Mouse (Mus musculus): ENCODE results near the gene G6pc.
"Not testable (repeated sequence)": the region's sequence is repeated elsewhere in the genome, so short reads cannot be mapped to it uniquely, and the experiment has no call there.

Gene G6pc

DNA sequence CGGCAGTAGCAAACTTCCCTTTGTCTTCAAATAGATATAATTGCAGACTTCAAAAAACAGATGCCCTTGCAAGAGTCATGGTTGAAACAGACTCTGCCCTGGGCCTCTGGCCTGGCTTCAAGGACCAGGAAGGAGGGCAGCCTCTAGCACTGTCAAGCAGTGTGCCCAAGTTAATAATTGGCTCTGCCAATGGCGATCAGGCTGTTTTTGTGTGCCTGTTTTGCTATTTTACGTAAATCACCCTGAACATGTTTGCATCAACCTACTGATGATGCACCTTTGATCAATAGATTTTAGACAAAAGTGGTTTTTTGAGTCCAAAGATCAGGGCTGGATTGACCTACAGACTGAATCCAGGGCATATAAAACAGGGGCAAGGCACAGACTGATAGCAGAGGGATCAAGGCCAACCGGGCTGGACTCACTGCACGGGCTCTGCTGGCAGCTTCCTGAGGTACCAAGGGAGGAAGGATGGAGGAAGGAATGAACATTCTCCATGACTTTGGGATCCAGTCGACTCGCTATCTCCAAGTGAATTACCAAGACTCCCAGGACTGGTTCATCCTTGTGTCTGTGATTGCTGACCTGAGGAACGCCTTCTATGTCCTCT is at the start of gene G6pc:
Gene G6pc, plus strand, starts transcription at position 236 of the 610 bp plus-strand sequence.
- no peak for DNase-seq

DNA sequence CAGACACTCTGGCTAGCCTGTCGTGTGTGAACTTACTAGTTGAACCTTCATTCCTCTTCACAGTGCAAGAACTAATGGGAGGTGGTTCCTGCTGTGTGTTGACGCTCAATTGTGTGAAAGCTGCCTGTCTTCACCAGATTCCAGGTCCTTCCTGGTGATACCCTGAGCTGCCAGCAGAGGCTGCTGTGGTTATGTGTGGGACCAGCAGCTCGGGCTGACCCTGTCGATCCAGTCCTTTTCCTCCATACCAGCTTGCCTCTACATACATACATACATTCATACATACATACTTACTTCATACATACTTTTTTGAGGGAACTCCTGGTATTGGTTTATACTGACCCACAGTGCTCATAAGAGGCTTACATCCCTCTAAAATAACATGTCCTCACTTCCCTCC is 43.8 kb upstream of the G6pc start:
- DNase-seq = peak; percentile 84

DNA sequence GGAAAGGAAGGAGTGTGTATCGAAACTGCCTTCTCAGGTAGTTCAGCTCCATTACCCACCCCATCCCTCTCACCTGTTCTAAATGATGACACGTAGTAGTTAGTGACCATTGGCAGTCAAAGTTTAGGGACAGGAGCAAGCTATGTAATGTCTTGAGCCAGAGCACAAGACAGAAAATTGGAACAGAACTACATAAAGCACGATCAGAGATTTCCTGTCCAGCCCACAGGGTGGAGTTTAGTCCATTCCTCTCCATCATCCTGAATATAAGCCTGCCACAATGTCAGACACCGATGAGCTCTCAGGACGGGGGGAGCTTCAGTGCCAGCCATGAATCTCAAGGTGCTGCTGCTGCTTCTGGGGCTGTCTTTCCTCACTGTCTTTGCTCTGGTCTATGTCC is 42.6 kb upstream of the G6pc start, which contains the start of gene Aoc2:
Gene Aoc2, plus strand, starts transcription at position 301 of the 400 bp plus-strand sequence.
- DNase-seq = no peak

DNA sequence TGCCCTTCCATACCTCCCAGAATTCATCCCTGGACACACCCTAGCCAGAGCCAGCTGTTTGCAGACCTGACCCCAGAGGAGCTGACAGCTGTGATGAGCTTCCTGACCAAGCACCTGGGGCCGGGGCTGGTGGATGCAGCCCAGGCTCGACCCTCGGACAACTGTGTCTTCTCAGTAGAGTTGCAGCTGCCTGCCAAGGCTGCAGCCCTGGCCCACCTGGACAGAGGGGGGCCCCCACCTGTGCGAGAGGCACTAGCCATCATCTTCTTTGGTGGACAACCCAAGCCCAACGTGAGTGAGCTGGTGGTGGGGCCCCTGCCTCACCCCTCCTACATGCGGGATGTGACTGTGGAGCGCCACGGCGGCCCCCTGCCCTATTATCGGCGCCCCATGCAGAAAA is 42.2 kb upstream of the G6pc start:
- not testable (repeated sequence) for DNase-seq

DNA sequence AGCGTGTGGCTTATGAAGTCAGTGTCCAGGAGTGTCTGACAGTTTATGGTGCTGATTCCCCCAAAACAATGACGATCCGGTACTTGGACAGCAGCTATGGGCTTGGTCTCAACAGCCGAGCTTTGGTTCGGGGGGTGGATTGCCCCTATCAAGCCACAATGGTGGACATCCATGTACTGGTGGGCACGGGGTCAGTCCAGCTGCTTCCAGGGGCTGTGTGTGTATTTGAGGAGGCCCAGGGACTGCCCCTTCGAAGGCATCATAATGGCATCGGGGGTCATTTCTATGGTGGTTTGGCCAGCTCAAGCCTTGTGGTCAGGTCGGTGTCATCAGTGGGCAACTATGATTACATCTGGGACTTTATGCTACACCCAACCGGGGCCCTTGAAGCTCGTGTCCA is 41.2 kb upstream of the G6pc start:
- DNase-seq = no peak

DNA sequence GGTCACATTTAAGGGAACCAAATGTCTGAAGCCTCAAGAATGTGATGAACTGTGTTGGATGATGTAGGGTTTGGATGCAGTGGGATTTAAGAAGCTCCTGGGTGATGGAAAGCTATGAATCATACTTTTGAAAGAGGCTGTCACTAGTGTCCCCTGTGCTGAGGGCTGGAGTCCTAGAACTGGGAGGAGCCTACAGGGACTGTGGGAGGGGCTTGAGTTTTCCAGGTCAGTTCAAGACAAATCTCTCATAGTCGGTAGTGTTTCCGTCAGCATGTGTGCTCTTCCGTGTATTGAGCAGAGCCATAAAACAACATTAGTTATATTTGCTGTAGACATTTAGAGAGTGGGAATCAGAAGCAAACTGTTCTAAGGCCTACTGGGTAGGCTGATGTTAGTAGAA is 40.0 kb upstream of the G6pc start:
- DNase-seq = no peak

DNA sequence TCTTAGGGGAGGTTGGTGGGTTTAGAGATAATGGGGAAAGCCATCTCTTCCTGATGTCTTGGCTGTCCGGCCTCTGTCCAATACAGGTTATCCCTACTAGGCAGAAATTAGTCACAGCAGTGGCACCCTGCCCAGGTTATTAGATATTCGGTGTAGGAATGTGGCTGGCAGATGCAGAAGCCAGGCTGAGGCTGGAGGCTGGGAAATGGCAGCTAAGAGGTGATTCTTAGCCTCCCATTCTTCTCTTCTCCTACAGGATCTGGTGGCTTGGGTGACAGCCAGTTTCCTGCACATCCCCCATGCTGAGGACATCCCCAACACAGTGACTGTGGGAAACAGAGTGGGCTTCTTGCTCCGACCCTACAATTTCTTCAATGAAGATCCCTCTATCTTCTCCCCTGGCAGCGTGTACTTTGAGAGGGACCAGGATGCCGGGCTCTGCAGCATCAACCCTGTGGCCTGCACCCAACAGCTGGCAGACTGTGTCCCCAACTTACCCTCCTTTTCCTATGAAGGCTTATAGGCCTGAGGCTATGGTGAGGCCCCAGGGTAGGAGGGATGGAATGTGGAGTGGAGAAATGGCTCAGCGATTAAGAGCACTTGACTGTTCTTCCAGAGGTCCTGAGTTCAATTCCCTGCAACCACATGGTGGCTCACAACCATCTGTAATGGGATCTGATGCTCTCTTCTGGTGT is 38.3 kb upstream of the G6pc start:
- peak; percentile 25 for DNase-seq

DNA sequence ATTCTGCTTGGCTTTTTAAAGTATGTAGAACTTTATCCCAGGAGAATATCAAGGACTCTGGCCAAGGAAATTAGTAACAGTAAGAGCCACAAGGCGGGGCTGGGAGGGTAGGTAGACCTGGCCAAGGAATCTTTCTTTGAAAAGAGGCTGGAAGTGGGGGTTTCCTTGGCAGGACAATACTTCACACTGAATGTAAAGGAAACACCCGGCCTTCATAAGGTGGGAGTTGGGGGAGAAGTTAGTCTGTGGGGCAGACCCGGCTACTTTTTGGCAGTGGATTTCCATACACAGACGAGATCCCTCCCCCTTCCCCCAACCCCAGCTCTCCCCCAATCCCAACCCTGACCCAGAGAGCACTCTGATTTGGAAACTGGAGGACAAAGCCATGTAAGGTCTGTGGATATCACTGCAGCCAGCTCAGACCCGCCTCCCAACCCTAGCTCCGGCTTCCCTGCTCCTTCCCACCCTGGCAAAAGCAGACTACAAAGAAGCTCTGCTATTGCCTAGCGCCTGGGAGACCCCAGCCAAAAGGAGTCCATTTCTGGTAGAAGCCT is 36.9 kb upstream of the G6pc start, which contains the start of gene Aoc3:
Gene Aoc3, plus strand, starts transcription at position 235 of the 554 bp plus-strand sequence.
- no peak for DNase-seq

DNA sequence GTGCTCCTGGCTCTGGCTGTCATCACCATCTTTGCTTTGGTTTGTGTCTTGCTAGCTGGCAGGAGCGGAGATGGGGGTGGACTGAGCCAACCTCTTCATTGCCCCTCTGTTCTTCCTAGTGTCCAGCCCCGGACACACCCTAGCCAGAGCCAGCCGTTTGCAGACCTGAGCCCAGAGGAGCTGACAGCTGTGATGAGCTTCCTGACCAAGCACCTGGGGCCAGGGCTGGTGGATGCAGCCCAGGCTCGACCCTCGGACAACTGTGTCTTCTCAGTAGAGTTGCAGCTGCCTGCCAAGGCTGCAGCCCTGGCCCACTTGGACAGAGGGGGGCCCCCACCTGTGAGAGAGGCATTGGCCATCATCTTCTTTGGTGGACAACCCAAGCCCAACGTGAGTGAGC is 36.4 kb upstream of the G6pc start:
- not testable (repeated sequence) for DNase-seq

DNA sequence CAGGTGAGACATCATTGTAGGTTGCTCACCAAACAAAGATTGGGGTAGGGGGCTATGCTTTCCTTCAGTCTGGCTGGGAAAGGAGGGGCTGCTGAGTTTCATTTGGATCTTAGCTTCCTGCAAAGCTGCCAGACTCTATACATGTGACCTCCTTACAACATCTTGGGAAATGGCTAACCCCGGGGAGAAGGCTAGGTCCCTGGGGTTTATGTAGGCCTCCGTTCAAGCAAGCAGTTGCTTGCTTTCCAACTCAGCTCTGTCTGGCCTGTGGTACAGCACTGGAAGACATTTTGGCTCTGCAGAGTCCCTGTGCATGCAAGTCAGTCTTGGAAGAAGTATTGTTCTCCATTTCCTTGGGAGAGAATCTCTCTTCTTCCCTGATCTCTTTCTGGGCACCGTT is 34.8 kb upstream of the G6pc start:
- DNase-seq = no peak

DNA sequence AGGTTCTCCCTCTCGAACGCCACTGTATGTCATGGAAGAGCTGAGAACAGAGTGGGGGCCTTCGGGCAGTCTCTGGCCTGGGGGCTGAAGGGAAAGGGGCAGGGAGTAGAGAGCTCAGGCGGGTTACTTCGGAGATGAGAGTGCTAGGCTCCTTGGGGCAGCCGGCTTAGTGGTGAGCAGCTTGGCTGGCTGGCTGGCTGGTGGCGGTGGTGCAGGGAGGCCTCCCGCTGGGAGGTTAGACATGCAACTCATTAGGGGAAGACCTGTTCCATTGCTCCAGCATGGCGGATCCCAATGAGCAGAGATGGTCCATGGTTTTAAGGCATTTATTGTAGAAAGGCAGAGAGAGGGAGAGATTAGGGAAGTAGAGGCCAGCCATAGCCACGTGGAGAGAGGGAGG is 33.3 kb upstream of the G6pc start:
- no peak for DNase-seq

DNA sequence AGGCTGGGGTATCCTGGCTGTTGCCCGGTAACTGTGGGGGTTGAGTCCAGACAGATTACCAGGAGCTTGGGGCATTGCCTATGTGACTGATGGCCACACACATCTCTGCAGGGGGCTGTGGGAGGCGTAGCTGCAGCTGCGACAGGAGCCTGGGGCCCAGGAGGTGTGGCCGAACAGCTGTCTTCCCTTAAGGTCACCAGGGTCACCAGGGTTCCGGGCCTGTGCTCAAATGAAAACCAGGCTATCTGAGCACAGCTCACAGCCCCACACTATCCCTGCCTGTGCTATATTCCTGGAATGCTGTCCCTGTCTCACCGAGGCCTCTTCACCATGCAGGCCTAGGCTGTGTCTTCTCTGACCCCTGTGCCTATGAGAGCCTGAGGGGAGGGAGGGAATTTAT is 32.8 kb upstream of the G6pc start:
- DNase-seq = no peak

DNA sequence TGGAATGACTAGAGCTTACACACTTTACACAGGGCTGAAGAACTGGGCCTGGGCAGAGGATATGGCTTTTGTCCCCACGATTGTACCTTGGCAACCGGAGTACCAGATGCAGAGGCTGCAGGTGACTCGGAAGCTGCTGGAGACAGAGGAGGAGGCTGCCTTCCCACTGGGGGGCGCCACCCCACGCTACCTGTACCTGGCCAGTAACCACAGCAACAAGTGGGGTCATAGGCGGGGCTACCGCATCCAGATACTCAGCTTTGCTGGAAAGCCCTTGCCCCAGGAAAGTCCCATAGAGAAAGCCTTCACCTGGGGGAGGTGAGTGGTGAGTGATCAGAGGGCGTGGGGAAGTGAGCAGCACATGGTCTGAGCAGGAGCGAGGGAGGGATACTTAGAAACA is 31.7 kb upstream of the G6pc start:
- DNase-seq = no peak

DNA sequence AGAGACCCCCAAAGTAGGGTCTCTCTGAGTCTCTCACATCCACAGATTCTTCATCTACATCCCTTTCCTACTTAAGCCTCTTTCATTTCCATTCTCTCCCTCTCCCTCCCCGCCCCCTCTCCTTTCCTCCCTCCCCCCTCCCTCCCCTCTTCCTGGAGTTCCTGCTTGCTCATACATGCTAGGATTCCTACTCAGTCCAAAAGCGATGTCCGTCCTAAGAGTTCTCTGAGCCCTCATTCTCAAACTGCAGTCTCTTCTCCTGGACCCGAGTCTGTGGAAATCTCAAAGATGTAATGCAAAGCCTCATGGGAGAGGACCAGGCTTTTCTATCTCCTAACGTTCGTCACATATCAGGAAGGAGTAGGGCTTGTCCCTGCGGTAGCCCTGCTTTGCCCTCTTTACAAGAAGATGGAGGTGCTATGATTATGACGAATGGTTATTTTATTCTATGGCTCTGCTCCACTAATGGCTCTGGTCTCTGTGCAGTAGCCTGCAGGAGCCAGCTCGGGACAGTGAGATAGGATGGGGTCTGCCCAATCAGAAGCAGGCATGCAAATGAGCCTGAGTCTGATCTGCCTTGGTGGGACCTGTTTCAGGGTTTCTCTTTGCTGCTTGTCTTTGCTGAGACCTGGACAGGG is 29.1 kb upstream of the G6pc start:
- peak; percentile 49 for DNase-seq

DNA sequence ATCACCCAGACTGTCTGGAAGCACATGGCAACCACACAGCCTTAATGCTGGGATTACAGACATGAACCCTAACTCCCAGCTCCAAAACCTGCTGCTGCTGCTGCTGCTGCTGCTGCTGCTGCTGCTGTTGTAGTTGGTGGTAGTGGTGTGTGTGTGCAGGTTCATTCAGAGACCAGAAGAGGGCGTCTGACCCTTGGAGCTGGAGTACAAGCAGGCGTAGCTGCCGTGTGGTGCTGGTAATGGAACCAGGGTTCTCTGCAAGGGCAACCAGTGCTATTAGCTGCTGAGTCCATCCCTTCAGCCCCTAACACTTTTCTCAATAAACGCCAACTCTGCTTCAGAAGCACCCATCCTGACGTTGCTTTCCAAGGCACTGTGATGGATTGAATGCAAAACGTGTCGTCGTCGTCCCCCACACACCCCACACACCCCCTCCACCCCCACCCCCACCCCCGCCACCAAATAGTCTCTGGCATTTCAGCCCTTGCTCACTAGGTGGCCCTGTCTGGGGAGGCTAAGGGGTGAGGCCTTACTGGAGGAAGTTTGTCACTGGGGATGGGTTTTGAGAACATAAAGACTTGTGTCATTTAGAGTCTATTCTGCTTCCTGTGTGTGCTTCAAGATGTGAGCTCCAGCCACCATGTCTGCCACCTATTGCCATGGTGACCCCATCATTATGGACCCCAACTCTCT is 20.1 kb upstream of the G6pc start:
- DNase-seq = no peak

DNA sequence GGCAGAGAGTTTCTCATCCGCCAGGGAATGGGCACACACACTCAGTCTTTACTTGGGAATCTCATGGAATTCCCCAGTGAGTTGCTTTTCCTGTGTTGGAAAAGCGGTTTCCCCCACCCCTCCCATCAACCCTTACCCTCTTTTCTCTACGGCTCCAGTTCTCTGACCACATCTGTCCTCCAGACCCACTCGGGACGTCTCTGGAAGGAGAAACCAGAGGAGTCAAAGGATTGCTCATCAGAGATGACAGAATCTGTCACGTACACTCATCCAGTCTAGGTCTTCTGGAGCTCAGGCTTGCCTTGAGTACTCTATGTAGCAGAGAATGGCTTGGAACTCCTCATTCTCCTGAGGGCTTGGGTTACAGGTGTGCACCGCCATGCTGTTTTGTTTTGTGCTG is 18.6 kb upstream of the G6pc start:
- no peak for DNase-seq

DNA sequence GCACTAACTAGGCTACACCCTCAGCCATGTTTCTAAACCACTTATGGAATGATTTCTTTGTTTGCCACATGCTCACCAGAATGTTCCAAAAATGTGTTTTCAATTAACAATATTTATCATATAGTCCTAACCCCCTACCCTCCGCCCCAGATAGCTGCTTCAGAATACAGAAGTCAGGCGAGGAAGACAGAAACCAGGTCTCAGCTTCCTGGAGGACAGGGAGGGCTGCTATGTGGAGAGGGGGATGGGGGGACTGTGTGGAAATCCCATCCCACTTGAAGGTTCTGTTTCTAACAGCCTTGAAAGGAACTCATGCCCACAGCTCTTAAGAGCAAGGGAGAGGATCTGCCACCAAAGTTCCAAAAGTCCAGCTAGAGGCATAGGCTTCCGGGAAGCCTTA is 18.1 kb upstream of the G6pc start:
- DNase-seq = no peak

DNA sequence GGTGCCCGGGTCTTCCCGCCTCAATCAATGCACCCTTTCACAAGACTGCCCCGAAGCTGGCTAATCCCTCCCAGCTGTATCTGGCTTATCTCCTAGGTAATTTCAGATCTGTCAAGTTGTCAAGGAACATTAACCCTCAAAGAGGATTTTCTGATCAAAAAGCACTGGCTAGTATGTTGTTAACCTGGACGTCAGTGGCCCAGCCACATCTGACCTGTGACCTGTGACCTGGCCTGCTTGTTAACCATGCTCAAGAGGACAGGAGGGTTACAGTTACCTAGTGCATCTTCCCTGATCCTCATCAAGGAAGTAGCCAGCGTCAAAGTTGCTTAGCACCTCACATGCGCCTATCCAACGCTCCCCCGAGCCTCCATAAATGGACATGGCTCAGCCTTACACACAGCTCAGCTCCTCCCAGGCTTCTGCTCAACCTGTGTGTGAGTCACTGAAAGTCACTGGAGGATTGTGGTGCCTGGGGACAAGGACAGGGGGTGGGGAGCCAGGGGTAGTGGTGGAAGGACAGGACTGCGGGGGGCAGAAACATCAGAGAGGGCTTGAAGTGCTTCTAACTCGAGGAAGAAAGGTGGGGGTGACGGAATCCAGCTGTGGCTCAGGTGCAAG is 16.2 kb upstream of the G6pc start:
- DNase-seq = no peak

DNA sequence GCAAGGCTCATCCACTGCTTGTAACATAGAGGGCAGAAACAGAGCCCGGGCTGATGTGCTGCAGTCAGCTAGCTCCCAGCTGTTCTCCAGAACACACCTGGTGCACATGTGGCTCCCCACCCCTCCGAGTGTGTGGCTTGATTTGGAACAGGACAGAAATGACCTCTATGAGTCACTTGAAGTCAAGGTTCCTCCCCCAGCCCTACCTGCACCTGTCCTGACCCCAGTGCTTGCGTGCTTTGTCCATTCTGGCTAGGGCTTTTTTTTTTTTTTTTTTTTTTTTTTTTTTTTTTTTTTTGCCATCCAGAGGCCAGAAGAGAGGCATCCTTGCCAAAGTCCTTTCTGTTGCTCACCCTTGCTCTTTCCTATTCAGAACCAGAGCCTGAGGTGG is 15.6 kb upstream of the G6pc start:
- DNase-seq = no peak

DNA sequence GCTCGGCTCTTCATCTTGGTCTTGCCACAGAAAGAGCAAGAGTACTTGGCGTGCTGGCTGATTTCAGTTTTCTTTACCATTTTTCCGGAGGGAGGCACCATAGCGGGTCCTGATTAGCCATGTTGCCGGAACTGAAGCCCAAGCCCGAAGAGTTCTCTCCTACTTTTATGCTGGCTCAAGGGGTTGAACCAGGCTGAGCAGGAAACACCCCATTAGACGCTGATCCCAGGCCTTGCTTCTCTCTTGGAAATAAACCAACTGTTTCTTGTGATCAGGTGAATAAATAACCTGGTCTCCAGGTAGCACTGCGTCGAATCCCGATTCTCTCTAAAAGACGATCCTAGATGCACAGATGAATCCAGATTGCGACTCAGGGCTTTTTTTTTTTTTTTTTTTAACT is 13.9 kb upstream of the G6pc start:
- DNase-seq = no peak

DNA sequence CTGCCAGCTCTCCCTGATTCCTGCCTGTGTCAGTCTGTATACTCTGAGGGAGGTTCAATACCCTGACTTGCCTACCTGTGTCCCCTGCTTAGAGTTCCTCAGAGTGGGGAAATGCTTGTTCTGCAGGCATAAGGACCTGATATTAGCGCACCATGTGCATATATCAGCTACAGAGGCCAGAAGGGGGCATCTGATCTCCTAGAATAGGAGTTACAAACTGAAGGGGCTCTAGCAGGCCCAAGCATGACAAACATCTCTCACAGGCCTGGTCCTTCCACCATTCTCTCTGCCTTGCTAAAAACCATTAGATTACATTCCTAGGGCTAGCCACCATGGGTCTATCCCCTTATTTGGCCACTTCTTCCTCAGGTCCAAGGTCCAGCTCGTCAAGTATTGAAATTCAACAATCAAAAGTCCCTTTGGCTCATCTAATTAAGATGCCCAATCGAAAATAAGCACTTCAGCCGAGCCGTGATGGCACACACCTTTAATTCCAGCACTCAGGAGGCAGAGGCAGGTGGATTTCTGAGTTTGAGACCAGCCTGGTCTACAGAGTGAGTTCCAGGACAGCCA is 12.8 kb upstream of the G6pc start:
- DNase-seq = no peak

DNA sequence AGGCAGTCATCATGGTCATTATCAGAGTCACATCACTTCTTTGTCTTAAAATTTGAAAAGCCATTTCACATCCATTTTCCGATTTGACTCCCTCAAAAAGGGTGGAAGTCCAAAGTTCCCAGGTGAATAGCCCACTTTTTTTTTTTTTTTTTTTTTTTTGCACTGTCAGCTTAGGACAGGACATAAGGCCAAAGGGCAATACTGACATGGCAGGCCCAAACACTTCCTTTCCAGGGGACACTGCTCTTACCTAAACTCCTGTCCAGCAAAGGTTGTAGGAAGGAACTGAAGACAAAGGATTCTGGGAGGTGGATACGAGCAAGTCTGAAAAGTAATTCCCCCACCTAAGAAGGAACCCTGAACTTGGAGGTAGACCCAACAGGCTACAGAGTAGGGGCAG is 11.4 kb upstream of the G6pc start:
- DNase-seq = no peak

Data from lung, postnatal 10 days (tissue).